Mouse (Mus musculus) ES-Bruce4 (cell line): ENCODE results near the gene Gm4869. TPM values are rescaled to one million over a fixed set of nuclear protein-coding genes. Genes with fewer than 3 reads are reported as not detected.
A peak's percentile ranks its signal among the peaks of the same experiment; 100 is the strongest.

Experiments
- H3K27ac ChIP-seq: 2 replicates; pipeline ENCODE4 v1.5.1; 2012; ENCODE audit warnings: low read length, inconsistent platforms; ENCODE audit not compliant: insufficient read depth
- H3K27me3 ChIP-seq: 2 replicates; pipeline ENCODE4 v1.6.1; 2012; ENCODE audit warnings: mild to moderate bottlenecking, low read length, inconsistent platforms; ENCODE audit not compliant: control insufficient read depth, poor library complexity, insufficient read depth, severe bottlenecking
- H3K36me3 ChIP-seq: 2 replicates; pipeline ENCODE4 v1.6.1; 2012; ENCODE audit warnings: inconsistent platforms, mild to moderate bottlenecking, low read length, moderate library complexity; ENCODE audit not compliant: control insufficient read depth, poor library complexity, insufficient read depth, severe bottlenecking
- H3K4me1 ChIP-seq: one replicate; pipeline ENCODE4 v1.8.1; 2011; ENCODE audit warnings: low read length; ENCODE audit not compliant: control insufficient read depth, insufficient read depth
- H3K4me3 ChIP-seq: 2 replicates; pipeline ENCODE4 v1.5.1; 2011; ENCODE audit warnings: low read depth, mild to moderate bottlenecking, low read length
- H3K9ac ChIP-seq: 2 replicates; pipeline ENCODE4 v1.6.1; 2012; ENCODE audit warnings: low read depth, mild to moderate bottlenecking, inconsistent platforms; ENCODE audit not compliant: poor library complexity, severe bottlenecking
- H3K9me3 ChIP-seq: replicated peaks from 2 replicates; pipeline ENCODE4 v1.6.1; 2012; ENCODE audit warnings: mild to moderate bottlenecking, low read length, inconsistent platforms; ENCODE audit not compliant: control insufficient read depth, poor library complexity, insufficient read depth, severe bottlenecking
- CTCF ChIP-seq: IDR thresholded peaks from one replicate; pipeline ENCODE4 v1.8.1; 2011; ENCODE audit warnings: low read depth, low read length
- EP300 ChIP-seq: IDR thresholded peaks from 2 replicates; pipeline ENCODE4 v1.6.1; 2011; ENCODE audit warnings: low read depth, low read length; ENCODE audit not compliant: insufficient read depth
- POLR2A ChIP-seq: IDR thresholded peaks from one replicate; pipeline ENCODE4 v1.8.1; 2011; ENCODE audit warnings: low read length; ENCODE audit not compliant: insufficient read depth
- polyA plus RNA-seq: library from polyadenylated mRNA; stranded (reverse); fragments of >200 nt; gene quantifications from 2 replicates; pipeline ENCODE4 v1.2.4, GENCODE M21; 2011; ENCODE audit warnings: low read depth; ENCODE audit not compliant: missing spikeins, insufficient read depth, insufficient read length

Gm4869 gene
- polyA plus RNA-seq, 1 experiment = 0.19 TPM

GRCm38 (mm10) chr5:140506096-140506794, 60.8 kb downstream of the Gm4869 start:
- Histone ChIP-seq H3K4me1 (peaks cover 17% of the 10 kb centered on the region), H3K4me3 (peak overlapping the region; percentile 63), H3K27me3 (no peaks in the 10 kb centered on the region), H3K36me3 (no peaks in the 10 kb centered on the region), H3K9me3 (no peaks in the 10 kb centered on the region), H3K27ac (no peak overlapping the region), H3K9ac (peak overlapping the region; percentile 22)
- no peak for TF ChIP-seq CTCF

GRCm38 (mm10) chr5:140507466-140508208, 62.2 kb downstream of the Gm4869 start:
- TF ChIP-seq CTCF (no peak), POLR2A (no peak), EP300 (no peak)
- H3K27me3 ChIP-seq = no peaks in the 10 kb centered on the region
- H3K9ac ChIP-seq = no peak overlapping the region
- H3K4me3 ChIP-seq = no peak overlapping the region
- H3K4me1 ChIP-seq = peaks cover 15% of the 10 kb centered on the region
- H3K36me3 ChIP-seq = no peaks in the 10 kb centered on the region
- H3K27ac ChIP-seq = no peak overlapping the region
- H3K9me3 ChIP-seq = no peaks in the 10 kb centered on the region

GRCm38 (mm10) chr5:140508686-140509085, 63.2 kb downstream of the Gm4869 start:
- Histone ChIP-seq H3K4me1 (peaks cover 15% of the 10 kb centered on the region), H3K4me3 (no peak overlapping the region), H3K36me3 (no peaks in the 10 kb centered on the region), H3K27me3 (no peaks in the 10 kb centered on the region), H3K9ac (no peak overlapping the region), H3K9me3 (no peaks in the 10 kb centered on the region), H3K27ac (no peak overlapping the region)
- TF ChIP-seq EP300 = no peak
- TF ChIP-seq CTCF = no peak
- TF ChIP-seq POLR2A = no peak

- Histone ChIP-seq H3K9me3 (no peaks in the 10 kb centered on the region), H3K4me1 (peaks cover 18% of the 10 kb centered on the region), H3K36me3 (no peaks in the 10 kb centered on the region), H3K4me3 (no peak overlapping the region), H3K27ac (no peak overlapping the region), H3K9ac (no peak overlapping the region), H3K27me3 (no peaks in the 10 kb centered on the region)
- no peak for TF ChIP-seq EP300
- TF ChIP-seq CTCF = no peak
- TF ChIP-seq POLR2A = no peak
Observed at GRCm38 (mm10) chr5:140509204-140509603, 63.8 kb downstream of the Gm4869 start.

GRCm38 (mm10) chr5:140510012-140511000, 64.9 kb downstream of the Gm4869 start:
- no peaks in the 10 kb centered on the region for H3K27me3 ChIP-seq
- H3K4me1 ChIP-seq = peaks cover 19% of the 10 kb centered on the region
- TF ChIP-seq POLR2A (no peak), EP300 (no peak), CTCF (no peak)
- H3K36me3 ChIP-seq = no peaks in the 10 kb centered on the region
- H3K9me3 ChIP-seq = no peaks in the 10 kb centered on the region
- H3K27ac ChIP-seq = no peak overlapping the region
- no peak overlapping the region for H3K9ac ChIP-seq
- H3K4me3 ChIP-seq = no peak overlapping the region
